Mouse (Mus musculus) olfactory bulb, adult 2 months (tissue): ENCODE data around the gene Zfp566. TPM values are rescaled to one million over a fixed set of nuclear protein-coding genes. Genes with fewer than 3 reads are reported as not detected.

Experiments used
- H3K27ac ChIP-seq: fragments of 200-500 bp; 2 replicates; pipeline ENCODE4 v1.5.1; 2012; ENCODE audit warnings: low read depth, low read length; ENCODE audit not compliant: insufficient read depth
- H3K4me1 ChIP-seq: fragments of 200-500 bp; 2 replicates; pipeline ENCODE4 v1.6.1; 2012; ENCODE audit warnings: low read length; ENCODE audit not compliant: control insufficient read depth, insufficient read depth
- H3K4me3 ChIP-seq: fragments of 200-500 bp; 2 replicates; pipeline ENCODE4 v1.5.1; 2012; ENCODE audit warnings: mild to moderate bottlenecking, low read depth, low read length, moderate library complexity; ENCODE audit not compliant: insufficient read depth
- CTCF ChIP-seq: fragments of 200-500 bp; IDR thresholded peaks from 2 replicates; pipeline ENCODE4 v1.5.1; 2012; ENCODE audit warnings: low read depth, mild to moderate bottlenecking, low read length, moderate library complexity; ENCODE audit not compliant: insufficient read depth
- POLR2A ChIP-seq: fragments of 200-500 bp; IDR thresholded peaks from 2 replicates; pipeline ENCODE4 v1.6.1; 2012; ENCODE audit warnings: mild to moderate bottlenecking, low read depth, low read length, moderate library complexity; ENCODE audit not compliant: insufficient read depth
- WGBS: fragments of 180-500 bp; shearing (Covaris S2); methylation state at CpG from one replicate; pipeline ENCODE4 v1.1.7; 2018; 5-methylcytosine and 5-hydroxymethylcytosine counted together
- polyA plus RNA-seq: library from polyadenylated mRNA; stranded (reverse); fragments of >200 nt; gene quantifications from 2 replicates; pipeline ENCODE4 v1.2.4, GENCODE M21; 2012; ENCODE audit warnings: low replicate concordance; ENCODE audit not compliant: missing spikeins, insufficient read depth, insufficient read length

Gene Zfp566
- polyA plus RNA-seq, 1 experiment = not detected

GRCm38 (mm10) chr7:30064622-30065021, 25.7 kb downstream of the Zfp566 start:
- peak; percentile 23; the same call in 1 of the 2 replicates for TF ChIP-seq CTCF
- TF ChIP-seq POLR2A = no peak
- no peak overlapping the region for H3K27ac ChIP-seq
- WGBS = 73% methylated on average over 5 of the region's 5 CpGs
- no peaks in the 10 kb centered on the region for H3K4me1 ChIP-seq
- no peak overlapping the region for H3K4me3 ChIP-seq

DNA sequence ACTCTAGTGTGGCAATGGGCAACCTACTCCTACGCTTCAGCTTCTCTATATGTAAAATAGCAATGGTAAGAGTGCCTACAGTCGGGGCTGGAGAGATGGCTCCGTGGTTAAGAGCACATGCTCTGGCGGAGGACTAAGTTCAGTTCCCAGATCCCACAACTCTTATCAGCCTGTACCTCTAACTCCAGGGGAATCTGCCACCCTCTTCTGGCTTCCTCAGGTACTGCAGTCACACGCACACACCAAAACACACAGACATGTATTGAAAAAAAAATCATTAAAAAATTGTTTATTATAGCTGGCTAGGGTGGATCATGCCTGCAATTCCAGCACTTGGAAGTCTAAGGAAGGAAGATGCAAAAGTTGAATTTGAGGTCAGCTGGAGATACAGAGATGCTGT, 27.8 kb downstream of the Zfp566 start:
- Histone ChIP-seq H3K27ac (no peak overlapping the region), H3K4me3 (no peak overlapping the region), H3K4me1 (no peaks in the 10 kb centered on the region)
- 91% methylated on average over 5 of the region's 5 CpGs for whole genome bisulfite sequencing
- TF ChIP-seq POLR2A (no peak), CTCF (no peak)

DNA sequence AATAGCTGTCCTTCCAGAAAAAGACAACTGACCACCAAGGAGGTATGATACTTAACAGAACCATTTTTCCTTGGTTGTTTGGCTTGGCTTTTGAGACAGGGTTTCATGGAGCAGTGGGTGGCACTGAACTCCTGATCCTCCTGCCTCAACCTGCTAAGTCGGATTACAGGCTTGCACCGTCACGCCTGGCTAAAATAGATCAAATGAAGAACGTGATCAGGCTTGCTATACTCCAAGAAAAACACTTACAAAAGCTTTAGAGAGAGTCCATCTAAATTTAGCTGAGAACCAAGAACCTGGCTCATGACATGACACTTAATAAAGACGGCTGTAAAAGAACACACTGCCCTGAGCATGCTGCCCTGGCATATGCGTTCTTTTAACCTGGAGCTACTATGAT, 30.0 kb downstream of the Zfp566 start:
- 83% methylated on average over 6 of the region's 6 CpGs for WGBS
- no peak for TF ChIP-seq POLR2A
- no peak for TF ChIP-seq CTCF

DNA sequence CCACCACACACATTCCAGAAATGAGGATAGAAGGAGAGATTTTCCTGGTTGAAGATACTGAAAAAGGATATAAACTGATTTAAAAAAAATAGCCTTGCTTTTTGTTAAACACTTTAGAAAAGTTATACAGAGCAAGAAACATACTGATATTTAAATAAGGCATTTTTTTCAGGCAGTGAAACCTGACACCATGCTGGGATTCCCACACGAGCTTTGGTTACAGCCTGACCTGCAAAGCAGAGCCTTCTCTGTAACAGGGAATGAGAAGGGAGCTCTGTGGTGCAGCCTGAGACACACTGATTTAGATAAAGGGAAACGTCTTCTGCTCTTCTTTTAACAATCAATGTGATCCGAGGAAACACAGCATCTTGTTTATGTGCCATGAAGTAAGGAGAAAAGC, 36.7 kb downstream of the Zfp566 start:
- H3K27ac ChIP-seq = no peak overlapping the region
- H3K4me3 ChIP-seq = no peak overlapping the region
- H3K4me1 ChIP-seq = peaks cover 4% of the 10 kb centered on the region
- TF ChIP-seq POLR2A (no peak), CTCF (no peak)
- 17% methylated on average over 3 of the region's 3 CpGs for WGBS

More for the DNA sequence above, 30.0 kb downstream of the Zfp566 start:
- no peak overlapping the region for H3K4me3 ChIP-seq
- H3K4me1 ChIP-seq = no peaks in the 10 kb centered on the region
- no peak overlapping the region for H3K27ac ChIP-seq

DNA sequence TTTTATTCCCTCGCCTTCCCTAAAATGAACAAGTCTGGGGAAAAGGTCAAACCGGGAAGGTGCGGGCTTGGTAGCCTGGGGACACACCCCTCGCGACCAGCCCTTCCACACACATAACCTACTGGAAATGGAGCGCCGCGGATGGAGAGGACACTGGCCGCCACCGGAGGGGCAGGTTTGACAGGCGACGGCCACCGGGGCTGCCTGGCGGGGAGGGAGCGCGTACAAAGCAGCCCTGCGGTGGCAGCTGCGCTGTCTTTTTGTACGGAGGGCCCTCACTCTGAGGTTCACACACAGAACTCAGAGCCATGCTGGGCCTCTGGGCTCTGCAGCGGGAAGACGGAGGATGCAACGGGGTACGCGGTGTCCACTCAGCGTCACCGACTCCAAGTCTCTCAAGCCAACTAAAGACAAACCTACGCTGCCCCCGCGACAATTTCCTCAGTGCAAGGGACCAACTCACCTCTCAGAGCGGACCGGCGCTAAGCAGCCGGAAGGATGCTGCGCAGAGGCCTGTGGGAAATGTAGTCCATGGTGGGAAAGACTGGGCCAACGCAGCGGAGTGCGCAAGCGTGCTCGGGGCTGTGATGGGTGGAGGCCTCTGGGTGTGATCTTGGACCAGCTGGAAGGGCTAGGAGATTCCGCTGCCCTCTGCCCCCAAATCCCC, 39.3 kb downstream of the Zfp566 start, which contains the start of gene Zfp14:
Gene Zfp14, minus strand, starts transcription at position 499 of the 667 bp plus-strand sequence.
- H3K4me3 ChIP-seq = peak within 1 kb of the TSS; percentile 75
- H3K27ac ChIP-seq = peak within 1 kb of the TSS; percentile 53
- peaks cover 4% of the 10 kb centered on the region for H3K4me1 ChIP-seq
- under 1% methylated on average over 40 of the region's 40 CpGs for WGBS
- TF ChIP-seq CTCF (no peak), POLR2A (no peak; the same call in 1 of the 2 replicates)

DNA sequence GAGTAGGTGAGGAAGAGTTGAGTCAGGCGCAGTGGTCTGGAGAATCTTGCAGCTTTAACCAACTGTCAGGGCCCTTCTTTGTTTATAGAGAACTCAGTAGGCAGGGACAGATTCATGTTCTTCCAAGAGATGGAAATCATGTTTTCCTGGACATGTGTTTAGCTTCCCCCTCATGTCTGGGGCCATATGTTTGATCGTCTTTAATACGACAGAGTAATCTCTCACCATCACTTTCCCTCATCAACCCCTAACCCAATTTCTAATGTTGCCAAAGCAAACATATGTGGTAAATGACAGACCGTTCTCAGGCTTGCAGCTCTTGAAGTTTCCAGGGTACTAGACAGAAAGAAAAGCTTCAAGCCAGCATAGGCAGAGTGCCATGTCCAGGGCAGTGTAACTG, 42.2 kb downstream of the Zfp566 start:
- TF ChIP-seq POLR2A (no peak), CTCF (no peak)
- peaks cover 4% of the 10 kb centered on the region for H3K4me1 ChIP-seq
- H3K4me3 ChIP-seq = no peak overlapping the region
- 88% methylated on average over 4 of the region's 4 CpGs for WGBS
- H3K27ac ChIP-seq = no peak overlapping the region

DNA sequence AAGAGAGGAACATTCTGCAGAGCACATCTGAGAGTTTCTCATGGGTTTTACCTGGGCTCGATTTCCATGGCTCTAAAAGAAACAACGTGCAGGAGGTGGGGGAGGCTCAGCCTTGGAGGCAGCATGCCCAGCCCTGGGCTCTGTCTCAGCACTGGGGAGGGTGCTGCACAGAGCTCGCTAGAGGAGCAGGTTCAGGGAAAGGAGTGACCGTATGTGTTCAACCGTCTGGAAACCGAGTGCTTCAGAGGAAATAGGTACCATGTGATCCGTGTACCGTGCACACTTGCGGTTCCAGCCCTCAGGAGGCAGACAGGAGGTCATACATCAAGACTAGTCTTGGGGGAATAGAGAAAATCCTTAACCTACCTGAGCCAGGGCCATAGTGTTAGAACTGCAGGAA, 46.0 kb downstream of the Zfp566 start:
- Histone ChIP-seq H3K4me3 (no peak overlapping the region), H3K4me1 (no peaks in the 10 kb centered on the region), H3K27ac (no peak overlapping the region)
- 67% methylated on average over 9 of the region's 9 CpGs for WGBS
- TF ChIP-seq POLR2A (no peak), CTCF (no peak)

DNA sequence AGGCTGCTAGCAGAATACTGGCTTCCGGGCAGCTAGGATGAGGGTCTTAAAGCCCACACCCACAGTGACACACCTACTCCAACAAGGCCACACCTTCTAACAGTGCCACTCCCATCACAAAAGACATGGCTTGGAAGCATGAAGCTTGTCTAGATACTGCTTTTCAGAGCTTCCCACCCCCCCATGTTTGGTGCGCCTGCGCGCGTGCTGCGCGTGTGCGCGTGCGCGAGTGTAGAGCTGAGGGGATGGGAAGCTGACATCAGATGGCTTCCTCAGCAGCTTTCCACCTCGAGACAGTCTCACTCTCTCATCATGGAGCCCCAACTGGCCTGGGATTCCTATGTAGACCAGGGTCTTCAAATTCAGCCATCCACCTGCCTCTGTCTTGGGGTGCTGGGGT, 56.0 kb downstream of the Zfp566 start:
- TF ChIP-seq CTCF (no peak), POLR2A (no peak)
- H3K27ac ChIP-seq = no peak overlapping the region
- no peak overlapping the region for H3K4me3 ChIP-seq
- WGBS = 97% methylated on average over 12 of the region's 12 CpGs
- H3K4me1 ChIP-seq = no peaks in the 10 kb centered on the region

GRCm38 (mm10) chr7:30031379-30031778, 58.9 kb downstream of the Zfp566 start:
- no peak for TF ChIP-seq POLR2A
- no peak for TF ChIP-seq CTCF
- Histone ChIP-seq H3K27ac (no peak overlapping the region), H3K4me3 (no peak overlapping the region), H3K4me1 (no peaks in the 10 kb centered on the region)
- 67% methylated on average over 3 of the region's 3 CpGs for WGBS
